Mouse (Mus musculus): ENCODE data around the gene Slc4a10.

- TF ChIP-seq CTCF (IDR thresholded peaks at IDR 0.05; ENCODE audit: insufficient read depth, low read length) (no peak), POLR2A (IDR thresholded peaks at IDR 0.05; ENCODE audit: borderline replicate concordance, extremely low read depth, low read depth, low read length) (no peak)
Observed at GRCm38 (mm10) chr2:62356606-62357005, 310.3 kb downstream of the Slc4a10 start.

All from lung, adult 2 months (tissue).